Mouse (Mus musculus): ENCODE measurements around the gene Rtn4rl1.

- TF ChIP-seq CTCF (IDR thresholded peaks at IDR 0.05) (no peak), POLR2A (IDR thresholded peaks at IDR 0.05; ENCODE audit: insufficient read depth, low read depth, low read length) (no peak), EP300 (IDR thresholded peaks at IDR 0.05; ENCODE audit: insufficient read depth, low read depth, low read length) (no peak)
These were observed 19.9 kb downstream of the Rtn4rl1 start for GRCm38 (mm10) chr11:75213372-75214080.

Measured in heart, adult 2 months (tissue).